20 mouse cellular contexts compared by ENCODE assay signal in the genomic region with DNA sequence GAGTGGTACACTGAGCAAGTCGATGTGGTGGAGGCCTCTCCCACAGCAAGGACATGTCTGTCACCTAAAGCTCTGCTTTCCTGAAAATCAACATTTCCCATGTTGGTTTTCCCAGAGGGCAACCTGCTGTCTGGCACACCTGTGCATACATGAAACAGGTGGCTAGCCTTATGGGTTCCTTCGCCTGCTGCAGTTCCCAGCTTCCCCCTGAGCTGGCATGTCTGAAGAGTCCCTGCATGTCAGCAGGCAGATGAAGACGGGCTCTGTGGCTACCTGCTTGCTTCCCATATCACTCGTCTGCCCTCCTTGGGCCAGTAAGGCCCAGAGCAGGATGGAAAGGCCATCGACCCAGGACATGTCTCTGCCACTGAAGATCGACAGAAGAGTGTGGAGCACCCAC.
"Had no signal": no experiment of that assay in that cellular context is flagged by ENCODE, and none has a peak within 500 bp of the region (broad histone marks: within the 10 kb centered on the region; RNA-seq: fewer than 3 reads in every experiment).

No protein-coding gene starts in this region.

- H3K9me3 ChIP-seq: kidney, embryonic 15.5 days; liver, embryonic 13.5 days; megakaryocyte, embryonic 14.5 days; midbrain, embryonic 15.5 days; neural tube, embryonic 12.5 days; neural tube, embryonic 15.5 days had no signal

- DNase-seq: kidney, adult 8-10 months; kidney, postnatal 10 days; kidney, postnatal 36 days; layer of hippocampus, postnatal 36 days; liver, embryonic 13.5 days; lung, adult 2 months; lung, postnatal 10 days; lung, postnatal 36 days; right cerebral cortex, adult 18-20 months; right cerebral cortex, postnatal 14 days; right cerebral cortex, postnatal 4 days; thymus, adult 18-20 months; thymus, postnatal 36 days had no signal

- H3K4me1 ChIP-seq: liver, embryonic 13.5 days had no signal

- H3K4me3 ChIP-seq: kidney, embryonic 15.5 days; left cerebral cortex, adult 2 months; liver, embryonic 13.5 days; megakaryocyte, embryonic 14.5 days; midbrain, embryonic 15.5 days; neural tube, embryonic 12.5 days; neural tube, embryonic 15.5 days had no signal

- H3K36me3 ChIP-seq: liver, embryonic 13.5 days; midbrain, embryonic 15.5 days; neural tube, embryonic 12.5 days; neural tube, embryonic 15.5 days had no signal

- H3K9ac ChIP-seq: kidney, embryonic 15.5 days; liver, embryonic 13.5 days; midbrain, embryonic 15.5 days; neural tube, embryonic 12.5 days; neural tube, embryonic 15.5 days had no signal

- ATAC-seq: midbrain, embryonic 15.5 days had no signal

- H3K27me3 ChIP-seq: kidney, embryonic 15.5 days; liver, embryonic 13.5 days; midbrain, embryonic 15.5 days; neural tube, embryonic 12.5 days; neural tube, embryonic 15.5 days had no signal

- H3K27ac ChIP-seq: kidney, embryonic 15.5 days; left cerebral cortex, adult 2 months; liver, embryonic 13.5 days; midbrain, embryonic 15.5 days; neural tube, embryonic 12.5 days; neural tube, embryonic 15.5 days had no signal

- H3K4me2 ChIP-seq: kidney, embryonic 15.5 days; liver, embryonic 13.5 days; midbrain, embryonic 11.5 days; midbrain, embryonic 15.5 days; neural tube, embryonic 12.5 days; neural tube, embryonic 15.5 days had no signal
